Mouse (Mus musculus) hindbrain, postnatal 0 days (tissue): ENCODE results near the gene C1qtnf7. TPM values are rescaled to one million over a fixed set of nuclear protein-coding genes. Genes with fewer than 3 reads are reported as not detected.

Source experiments
- ATAC-seq: fragments of 200-750 bp; cut with Nextera tagmentation; 2 replicates; pipeline ENCODE4 v1.8.0; 2017; ENCODE audit warnings: mild to moderate bottlenecking, moderate TSS enrichment, moderate library complexity
- DNase-seq: peaks from one replicate; pipeline ENCODE4 v3.0.0-alpha.2; 2015; ENCODE audit warnings: low spot score
- H3K27ac ChIP-seq: fragments of 300-500 bp; sonication (generic); 2 replicates; pipeline ENCODE4 v1.5.1; 2014; ENCODE audit warnings: mild to moderate bottlenecking
- H3K27me3 ChIP-seq: fragments of 300-500 bp; sonication (generic); 2 replicates; pipeline ENCODE4 v1.6.1; 2014; ENCODE audit warnings: low read length, mixed read lengths; ENCODE audit not compliant: insufficient read depth
- H3K36me3 ChIP-seq: fragments of 300-500 bp; sonication (generic); 2 replicates; pipeline ENCODE4 v1.6.1; 2014; ENCODE audit warnings: low read length, mixed read lengths; ENCODE audit not compliant: insufficient read depth
- H3K4me1 ChIP-seq: fragments of 300-500 bp; sonication (generic); 2 replicates; pipeline ENCODE4 v1.6.1; 2014; ENCODE audit warnings: antibody characterized with exemption, low read length, mixed read lengths; ENCODE audit not compliant: insufficient read depth
- H3K4me2 ChIP-seq: fragments of 300-500 bp; sonication (generic); 2 replicates; pipeline ENCODE4 v1.6.1; 2014; ENCODE audit warnings: low read depth, mild to moderate bottlenecking, low read length, moderate library complexity, mixed read lengths
- H3K4me3 ChIP-seq: fragments of 300-500 bp; sonication (generic); 2 replicates; pipeline ENCODE4 v1.5.1; 2014; ENCODE audit warnings: low read length
- H3K9ac ChIP-seq: fragments of 300-500 bp; sonication (generic); replicated peaks from 2 replicates; pipeline ENCODE4 v1.6.1; 2014; ENCODE audit warnings: mild to moderate bottlenecking, low read length, moderate library complexity, mixed read lengths
- H3K9me3 ChIP-seq: fragments of 300-500 bp; sonication (generic); 2 replicates; pipeline ENCODE4 v1.6.1; 2016; ENCODE audit warnings: low read length, mixed read lengths
- CTCF ChIP-seq: IDR thresholded peaks from 2 replicates; pipeline ENCODE4 v1.5.1; 2016; ENCODE audit warnings: antibody characterized with exemption, control low read depth, low read depth
- WGBS: fragments of 180-500 bp; shearing (Covaris S2); extraction: QIAGEN DNeasy Blood & Tissue Kit; methylation state at CpG from one replicate; pipeline ENCODE4 v1.1.7; 2014; 5-methylcytosine and 5-hydroxymethylcytosine counted together
- polyA plus RNA-seq: library from polyadenylated mRNA; unstranded; fragments of >200 nt; fragmentation: Nextera tagmentation; extraction: Ambion mirVana; gene quantifications from 2 replicates; pipeline ENCODE4 v1.2.1, GENCODE M21; 2015
- total RNA-seq: library from RNA; depleted of rRNA; stranded (reverse); fragments of >200 nt; gene quantifications from 2 replicates; pipeline ENCODE4 v1.2.3, GENCODE M21; 2014

C1qtnf7 gene
- total and polyA plus RNA-seq, 2 experiments from 2014 or later: 0.52 to 1.3 TPM

- no peak overlapping the region for H3K4me3 ChIP-seq
- ATAC-seq: no peak
- DNase-seq: no peak
- no peak overlapping the region for H3K27ac ChIP-seq
- H3K4me2 ChIP-seq: no peak overlapping the region
- H3K4me1 ChIP-seq: no peaks in the 10 kb centered on the region
- no peak for TF ChIP-seq CTCF
- no peaks in the 10 kb centered on the region for H3K9me3 ChIP-seq
- no peaks in the 10 kb centered on the region for H3K27me3 ChIP-seq
- 89% methylated on average over 8 of the region's 8 CpGs for WGBS
- no peak overlapping the region for H3K9ac ChIP-seq
- no peaks in the 10 kb centered on the region for H3K36me3 ChIP-seq
Measured at GRCm38 (mm10) chr5:43601601-43602000, 86.3 kb downstream of the C1qtnf7 start.

- no peak for ATAC-seq
- Histone ChIP-seq H3K9ac (no peak overlapping the region), H3K36me3 (no peaks in the 10 kb centered on the region), H3K4me1 (no peaks in the 10 kb centered on the region), H3K9me3 (no peaks in the 10 kb centered on the region), H3K4me3 (no peak overlapping the region), H3K27ac (no peak overlapping the region), H3K27me3 (no peaks in the 10 kb centered on the region), H3K4me2 (no peak overlapping the region)
- TF ChIP-seq CTCF: no peak
- 96% methylated on average over 3 of the region's 3 CpGs for WGBS
- DNase-seq: no peak
Measured at GRCm38 (mm10) chr5:43602518-43602917, 87.2 kb downstream of the C1qtnf7 start.

GRCm38 (mm10) chr5:43603559-43603958, 88.2 kb downstream of the C1qtnf7 start:
- Histone ChIP-seq H3K27me3 (no peaks in the 10 kb centered on the region), H3K9ac (no peak overlapping the region), H3K4me2 (no peak overlapping the region), H3K4me1 (no peaks in the 10 kb centered on the region), H3K9me3 (no peaks in the 10 kb centered on the region), H3K27ac (no peak overlapping the region), H3K36me3 (no peaks in the 10 kb centered on the region), H3K4me3 (no peak overlapping the region)
- ATAC-seq (no peak), DNase-seq (no peak)
- no peak for TF ChIP-seq CTCF
- WGBS: 60% methylated on average over 3 of the region's 3 CpGs

- Histone ChIP-seq H3K4me1 (0 out of 2 replicates have a peak, but pooled peaks cover 4% of the 10 kb centered on the region), H3K9ac (no peak overlapping the region), H3K27ac (no peak overlapping the region), H3K9me3 (no peaks in the 10 kb centered on the region), H3K4me3 (no peak overlapping the region), H3K36me3 (no peaks in the 10 kb centered on the region), H3K27me3 (no peaks in the 10 kb centered on the region), H3K4me2 (no peak overlapping the region)
- no peak for TF ChIP-seq CTCF
- DNase-seq (no peak), ATAC-seq (0 out of 2 replicates have a peak, but pooled peaks have one; percentile 40)
- WGBS: 67% methylated on average over 3 of the region's 3 CpGs
Measured at GRCm38 (mm10) chr5:43608073-43608472, 92.7 kb downstream of the C1qtnf7 start.

- WGBS: 84% methylated on average over 1 of the region's 1 CpGs
- Histone ChIP-seq H3K9me3 (no peaks in the 10 kb centered on the region), H3K36me3 (no peaks in the 10 kb centered on the region), H3K27me3 (no peaks in the 10 kb centered on the region), H3K4me1 (0 out of 2 replicates have a peak, but pooled peaks cover 4% of the 10 kb centered on the region), H3K4me2 (no peak overlapping the region), H3K4me3 (no peak overlapping the region), H3K27ac (no peak overlapping the region), H3K9ac (no peak overlapping the region)
- no peak for TF ChIP-seq CTCF
- peak; percentile 51 for DNase-seq
- ATAC-seq: no peak
Measured at GRCm38 (mm10) chr5:43609760-43610159, 94.4 kb downstream of the C1qtnf7 start.

GRCm38 (mm10) chr5:43621575-43622299, 106.4 kb downstream of the C1qtnf7 start:
- Histone ChIP-seq H3K9ac (no peak overlapping the region), H3K4me3 (no peak overlapping the region), H3K27ac (peak overlapping the region; percentile 22; the same call in 1 of the 2 replicates), H3K9me3 (no peaks in the 10 kb centered on the region), H3K4me1 (no peaks in the 10 kb centered on the region; the same call in 1 of the 2 replicates), H3K27me3 (no peaks in the 10 kb centered on the region), H3K36me3 (no peaks in the 10 kb centered on the region), H3K4me2 (no peak overlapping the region)
- peak; percentile 62 for DNase-seq
- peak; percentile 46 for TF ChIP-seq CTCF
- 40% methylated on average over 7 of the region's 7 CpGs for WGBS
- peak; percentile 56; the same call in 1 of the 2 replicates for ATAC-seq

GRCm38 (mm10) chr5:43625407-43625806, 110.1 kb downstream of the C1qtnf7 start:
- Histone ChIP-seq H3K9me3 (no peaks in the 10 kb centered on the region), H3K9ac (no peak overlapping the region), H3K36me3 (no peaks in the 10 kb centered on the region), H3K27ac (no peak overlapping the region), H3K4me3 (no peak overlapping the region), H3K4me2 (no peak overlapping the region), H3K27me3 (no peaks in the 10 kb centered on the region), H3K4me1 (no peaks in the 10 kb centered on the region; the same call in 1 of the 2 replicates)
- TF ChIP-seq CTCF: no peak
- ATAC-seq: no peak
- WGBS: 72% methylated on average over 4 of the region's 4 CpGs
- no peak for DNase-seq
